Mouse (Mus musculus) CH12.LX (cell line): ENCODE results near the gene Ablim1. TPM values are rescaled to one million over a fixed set of nuclear protein-coding genes. Genes with fewer than 3 reads are reported as not detected.

Experiments
- DNase-seq: peaks from one replicate; pipeline ENCODE4 v3.0.0-alpha.2; 2013; ENCODE audit errors: extremely low read depth
- H3K27ac ChIP-seq: 2 replicates; pipeline ENCODE4 v1.5.1; 2012; ENCODE audit warnings: low read depth, mild to moderate bottlenecking, control low read depth, moderate library complexity; ENCODE audit not compliant: insufficient read depth
- H3K27me3 ChIP-seq: replicated peaks from 2 replicates; pipeline ENCODE3; 2012; ENCODE audit warnings: inconsistent platforms
- H3K36me3 ChIP-seq, 2 experiments: replicated peaks in 1 of 2; 2 replicates each; pipeline versions ENCODE3 to v1.6.1; 2012; ENCODE audit warnings: inconsistent platforms in 1 of 2, low read length in 1 of 2, mild to moderate bottlenecking in 1 of 2, mixed read lengths in 1 of 2, moderate library complexity in 1 of 2; ENCODE audit not compliant: control insufficient read depth in 1 of 2, insufficient read depth in 1 of 2
- H3K4me1 ChIP-seq, 2 experiments: 2 replicates each; pipeline ENCODE4 v1.6.1; 2012; ENCODE audit warnings: inconsistent platforms in 1 of 2, moderate library complexity in 1 of 2; ENCODE audit not compliant: insufficient read depth in 2 of 2, control insufficient read depth in 1 of 2
- H3K4me2 ChIP-seq: 2 replicates; pipeline ENCODE4 v1.6.1; 2012; ENCODE audit warnings: low read depth, mild to moderate bottlenecking, control low read depth; ENCODE audit not compliant: poor library complexity, insufficient read depth, severe bottlenecking
- H3K4me3 ChIP-seq, 3 experiments: fragments of 150-350 bp in 1 of 3; sonication (generic) in 1 of 3; replicated peaks in 1 of 3; 2 replicates each; pipeline versions ENCODE3 to v1.5.1; 2011 to 2012; ENCODE audit warnings: low read depth in 2 of 3, low read length in 2 of 3, mild to moderate bottlenecking in 2 of 3, moderate library complexity in 2 of 3, control low read depth in 1 of 3, improper control_type of control experiment in 1 of 3, inconsistent platforms in 1 of 3, mixed read lengths in 1 of 3; ENCODE audit not compliant: poor library complexity in 1 of 3
- H3K79me2 ChIP-seq: replicated peaks from 2 replicates; pipeline ENCODE4 v1.6.1; 2012; ENCODE audit warnings: mild to moderate bottlenecking, moderate library complexity; ENCODE audit not compliant: control insufficient read depth, poor library complexity, insufficient read depth, severe bottlenecking; ENCODE audit errors: extremely low read depth
- H3K9ac ChIP-seq: 2 replicates; pipeline ENCODE4 v1.6.1; 2012; ENCODE audit warnings: low read depth, mild to moderate bottlenecking, control low read depth, moderate library complexity; ENCODE audit not compliant: insufficient read depth
- H3K9me3 ChIP-seq: replicated peaks from 2 replicates; pipeline ENCODE3; 2012; ENCODE audit warnings: low read length, inconsistent platforms, mixed read lengths
- BHLHE40 ChIP-seq: IDR thresholded peaks from 2 replicates; pipeline ENCODE4 v1.6.1; 2011; ENCODE audit warnings: mild to moderate bottlenecking, low read depth, low read length, improper control_type of control experiment
- CHD2 ChIP-seq: IDR thresholded peaks from 2 replicates; pipeline ENCODE4 v1.6.1; 2011; ENCODE audit warnings: low read length, improper control_type of control experiment
- EP300 ChIP-seq: IDR thresholded peaks from 2 replicates; pipeline ENCODE4 v1.6.1; 2011; ENCODE audit warnings: low read length, improper control_type of control experiment
- GABPA ChIP-seq: IDR thresholded peaks from 2 replicates; pipeline ENCODE4 v1.6.1; 2012; ENCODE audit warnings: low read depth, low read length, improper control_type of control experiment, inconsistent platforms; ENCODE audit not compliant: insufficient replicate concordance
- HCFC1 ChIP-seq: IDR thresholded peaks from 2 replicates; pipeline ENCODE4 v1.6.1; 2012; ENCODE audit warnings: low read depth, mild to moderate bottlenecking, inconsistent platforms, low read length, improper control_type of control experiment
- IRF4 ChIP-seq: IDR thresholded peaks from 2 replicates; pipeline ENCODE4 v1.6.1; 2014; ENCODE audit warnings: low read depth, mild to moderate bottlenecking, inconsistent platforms, low read length, improper control_type of control experiment
- JUN ChIP-seq: IDR thresholded peaks from 2 replicates; pipeline ENCODE4 v1.6.1; 2011; ENCODE audit warnings: low read depth, mild to moderate bottlenecking, low read length, improper control_type of control experiment, moderate library complexity; ENCODE audit not compliant: insufficient read depth
- JUND ChIP-seq: conservative IDR thresholded peaks from 2 replicates; pipeline ENCODE4 v1.6.1; 2011; ENCODE audit warnings: low read depth, low read length, improper control_type of control experiment
- MAFK ChIP-seq: IDR thresholded peaks from 2 replicates; pipeline ENCODE4 v1.6.1; 2011; ENCODE audit warnings: low read length, improper control_type of control experiment; ENCODE audit not compliant: insufficient replicate concordance
- MAX ChIP-seq: IDR thresholded peaks from 2 replicates; pipeline ENCODE4 v1.6.1; 2011; ENCODE audit warnings: low read length, improper control_type of control experiment
- MAZ ChIP-seq: IDR thresholded peaks from 2 replicates; pipeline ENCODE4 v1.6.1; 2012; ENCODE audit warnings: low read depth, mild to moderate bottlenecking, inconsistent platforms, low read length, improper control_type of control experiment, moderate library complexity
- MEF2A ChIP-seq: IDR thresholded peaks from 2 replicates; pipeline ENCODE4 v1.6.1; 2014; ENCODE audit warnings: low read depth, mild to moderate bottlenecking, inconsistent platforms, low read length, improper control_type of control experiment, borderline replicate concordance
- MXI1 ChIP-seq: IDR thresholded peaks from 2 replicates; pipeline ENCODE4 v1.6.1; 2011; ENCODE audit warnings: mild to moderate bottlenecking, low read depth, low read length, improper control_type of control experiment
- MYC ChIP-seq: IDR thresholded peaks from 2 replicates; pipeline ENCODE4 v1.6.1; 2011; ENCODE audit warnings: low read depth, mild to moderate bottlenecking, improper control_type of control experiment, low read length
- NELFE ChIP-seq: IDR thresholded peaks from 2 replicates; pipeline ENCODE4 v1.6.1; 2011; ENCODE audit warnings: low read depth, low read length, improper control_type of control experiment
- PAX5 ChIP-seq: IDR thresholded peaks from 2 replicates; pipeline ENCODE4 v1.6.1; 2012; ENCODE audit warnings: low read length, inconsistent platforms, mixed read lengths
- RAD21 ChIP-seq: IDR thresholded peaks from 2 replicates; pipeline ENCODE4 v1.6.1; 2011; ENCODE audit warnings: low read depth, mild to moderate bottlenecking, low read length, improper control_type of control experiment, moderate library complexity
- SIN3A ChIP-seq: IDR thresholded peaks from 2 replicates; pipeline ENCODE4 v1.6.1; 2012; ENCODE audit warnings: low read length, improper control_type of control experiment, inconsistent platforms
- SMC3 ChIP-seq: IDR thresholded peaks from 2 replicates; pipeline ENCODE4 v1.6.1; 2011; ENCODE audit warnings: low read depth, low read length, improper control_type of control experiment
- TBP ChIP-seq: conservative IDR thresholded peaks from 2 replicates; pipeline ENCODE4 v1.6.1; 2011; ENCODE audit warnings: low read depth, low read length, improper control_type of control experiment
- USF2 ChIP-seq: conservative IDR thresholded peaks from 2 replicates; pipeline ENCODE4 v1.6.1; 2011; ENCODE audit warnings: low read depth, low read length, improper control_type of control experiment
- ZKSCAN1 ChIP-seq: IDR thresholded peaks from 2 replicates; pipeline ENCODE4 v1.6.1; 2012; ENCODE audit warnings: low read depth, inconsistent platforms, low read length, improper control_type of control experiment, borderline replicate concordance
- ZMIZ1 ChIP-seq: IDR thresholded peaks from 2 replicates; pipeline ENCODE4 v1.6.1; 2012; ENCODE audit warnings: low read depth, mild to moderate bottlenecking, inconsistent platforms, low read length, improper control_type of control experiment
- ZNF384 ChIP-seq: IDR thresholded peaks from 2 replicates; pipeline ENCODE4 v1.6.1; 2012; ENCODE audit warnings: low read depth, low read length, improper control_type of control experiment, inconsistent platforms
- dilution Hi-C: fragments of 300-500 bp; cut with MboI; formaldehyde crosslinking; loops from 2 replicates; pipeline ENCODE4 v1.14.3; 2020; ENCODE audit warnings: low sequenced_read_pairs; ENCODE audit not compliant: extremely low pct_unique_long_range_greater_than_20kb, extremely low pct_ligation_motif_present
- in situ Hi-C: fragments of 300-500 bp; cut with MboI; formaldehyde crosslinking; loops from 3 replicates; pipeline ENCODE4 v1.14.3; 2019; ENCODE audit warnings: low sequenced_read_pairs, low pct_ligation_motif_present, low pct_unique_long_range_greater_than_20kb, mixed read lengths
- polyA plus RNA-seq: library from polyadenylated mRNA; unstranded; fragments of >175 nt; gene quantifications from 2 replicates; pipeline ENCODE4 v1.2.1, GENCODE M21; 2012; ENCODE audit warnings: low read depth; ENCODE audit not compliant: insufficient read length
- total RNA-seq, 2 experiments: library from RNA; depleted of rRNA; stranded (reverse); fragments of 300-350 nt in 1 of 2; fragments of >200 nt in 1 of 2; gene quantifications; 2 replicates each; pipeline ENCODE4 v1.2.3; 2012 to 2014

Ablim1 gene
- total and polyA plus RNA-seq, 3 experiments = 0.85 to 2.4 (median 2.0) TPM

- dilution Hi-C loops = no loop called here
- in situ Hi-C loops = no loop called here
These were observed 214.7 kb downstream of the Ablim1 start for GRCm38 (mm10) chr19:57099986-57100385.

DNA sequence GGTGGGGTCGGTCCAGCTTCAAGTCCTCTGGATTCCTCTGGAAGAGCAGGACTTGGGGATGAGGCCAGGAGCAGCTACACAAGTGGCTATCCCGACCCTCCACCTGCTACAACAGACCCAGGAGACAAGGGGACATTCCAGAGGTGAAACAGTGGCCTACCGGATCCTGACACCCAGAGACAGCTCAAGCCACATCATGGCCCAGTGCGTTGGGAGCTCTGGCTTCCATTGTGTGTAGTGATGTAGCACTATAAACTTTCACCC lies 215.7 kb downstream of the Ablim1 start:
- no peak overlapping the region for H3K4me3 ChIP-seq
- TF ChIP-seq RAD21 (no peak), ZNF384 (no peak), SMC3 (no peak), TBP (no peak), CHD2 (no peak), MAFK (no peak), HCFC1 (no peak), PAX5 (no peak), GABPA (no peak), MEF2A (no peak), NELFE (no peak), JUN (no peak), MAZ (no peak), BHLHE40 (no peak), MAX (no peak), USF2 (no peak), MYC (no peak), JUND (no peak)
- TF ChIP-seq, all 38 proteins: peak for 0
- H3K4me2 ChIP-seq = no peak overlapping the region
- H3K27ac ChIP-seq = no peak overlapping the region
- no peaks in the 10 kb centered on the region for H3K27me3 ChIP-seq
- no peak overlapping the region for H3K9ac ChIP-seq
- no peaks in the 10 kb centered on the region for H3K36me3 ChIP-seq
- dilution Hi-C loops (no loop called here), in situ Hi-C loops (no loop called here)
- H3K4me1 ChIP-seq = peaks cover 2 to 7% of the 10 kb centered on the region in 2 experiments; a peak in 3 of 4 replicates
- no peaks in the 10 kb centered on the region for H3K9me3 ChIP-seq
- no peak for DNase-seq
- no peaks in the 10 kb centered on the region for H3K79me2 ChIP-seq

More at GRCm38 (mm10) chr19:57099986-57100385, 214.7 kb downstream of the Ablim1 start:
- H3K27me3 ChIP-seq = no peaks in the 10 kb centered on the region
- no peaks in the 10 kb centered on the region for H3K9me3 ChIP-seq
- no peak overlapping the region for H3K9ac ChIP-seq
- no peak overlapping the region for H3K4me2 ChIP-seq
- no peak overlapping the region for H3K27ac ChIP-seq
- peaks cover 7 to 11% of the 10 kb centered on the region in 2 experiments for H3K4me1 ChIP-seq
- H3K36me3 ChIP-seq = no peaks in the 10 kb centered on the region
- no peak overlapping the region for H3K4me3 ChIP-seq
- no peak for DNase-seq
- TF ChIP-seq USF2 = no peak
- no peak for TF ChIP-seq MXI1
- no peak for TF ChIP-seq BHLHE40
- no peak for TF ChIP-seq SIN3A
- no peak for TF ChIP-seq PAX5
- TF ChIP-seq ZNF384 = no peak
- TF ChIP-seq ZMIZ1 = no peak
- no peak for TF ChIP-seq EP300
- no peak for TF ChIP-seq NELFE
- TF ChIP-seq MAFK = no peak
- TF ChIP-seq HCFC1 = no peak
- TF ChIP-seq IRF4 = no peak
- no peak for TF ChIP-seq ZKSCAN1
- no peak for TF ChIP-seq MEF2A
- no peak for TF ChIP-seq MYC
- H3K79me2 ChIP-seq = no peaks in the 10 kb centered on the region
